Mouse (Mus musculus) kidney, adult 11 months (tissue): ENCODE results near the gene Atf2.
A peak's percentile ranks its signal among the peaks of the same experiment; 100 is the strongest.
"Not testable (repeated sequence)": the region's sequence is repeated elsewhere in the genome, so short reads cannot be mapped to it uniquely, and the experiment has no call there.

Experiments
- DNase-seq: peaks from one replicate; pipeline ENCODE4 v3.0.0; 2022

Atf2 gene

DNA sequence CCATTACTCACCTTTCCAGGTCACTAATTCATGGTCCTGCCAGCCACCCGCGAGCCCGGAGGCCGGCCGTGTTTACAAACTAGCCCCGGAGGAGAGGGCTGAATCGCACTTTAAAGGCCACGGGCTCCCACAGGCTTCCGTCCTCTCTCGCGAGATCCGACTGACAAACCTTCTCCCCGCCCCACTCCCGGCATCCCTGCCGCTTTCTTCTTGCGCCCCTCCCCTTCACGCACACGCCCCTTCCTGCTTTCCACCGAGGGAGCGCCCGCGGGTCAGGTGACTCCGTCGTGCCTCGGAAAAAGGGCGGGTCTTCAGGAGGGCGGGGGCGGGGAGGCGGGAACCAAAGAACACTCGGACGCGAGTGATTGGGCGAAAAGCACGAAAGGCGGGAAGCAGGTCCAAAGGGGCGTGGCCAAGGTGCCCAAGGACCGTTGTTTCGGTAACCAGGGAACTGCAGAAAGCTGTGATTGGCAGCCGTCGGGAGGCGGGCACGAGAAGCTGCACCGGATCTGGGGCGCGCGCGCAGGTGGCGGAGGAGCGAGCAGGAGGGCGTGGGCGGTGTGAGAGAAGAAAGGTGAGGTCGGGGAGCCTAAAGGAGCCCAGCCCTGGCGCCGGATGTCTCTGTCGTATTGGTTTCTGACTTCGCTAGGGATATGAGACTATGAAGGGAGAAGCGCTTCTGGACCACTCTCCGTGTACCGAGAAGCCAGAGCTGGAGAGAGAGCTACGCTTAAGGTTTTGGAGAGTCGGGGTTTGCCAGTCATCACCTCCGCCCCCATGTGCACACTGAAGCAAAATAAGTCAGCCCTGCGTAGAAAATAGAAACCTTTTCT, at the start of gene Atf2:
Atf2 (minus strand) TSS at position 176 of the 833 bp plus-strand sequence.
- peak; percentile 99 for DNase-seq

DNA sequence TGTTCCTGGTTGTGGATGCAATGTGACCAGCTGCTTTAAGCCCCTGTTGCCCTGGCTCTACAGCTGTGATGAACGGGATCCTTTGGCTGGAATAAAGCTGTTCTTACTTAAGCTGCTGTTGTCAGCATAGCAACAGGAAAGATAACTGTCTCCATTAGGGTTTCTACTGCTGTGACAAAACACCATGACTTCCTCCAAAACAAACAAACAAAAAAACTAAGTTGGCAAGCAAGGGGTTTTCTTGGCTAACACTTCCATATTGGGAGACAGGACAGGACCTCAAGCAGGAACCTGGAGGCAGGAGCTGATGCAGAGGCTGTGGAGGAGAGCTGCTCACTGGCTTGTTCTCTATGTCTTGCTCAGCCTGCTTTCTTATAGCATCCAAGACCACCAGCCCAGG, 48.8 kb upstream of the Atf2 start:
- DNase-seq, result no peak

DNA sequence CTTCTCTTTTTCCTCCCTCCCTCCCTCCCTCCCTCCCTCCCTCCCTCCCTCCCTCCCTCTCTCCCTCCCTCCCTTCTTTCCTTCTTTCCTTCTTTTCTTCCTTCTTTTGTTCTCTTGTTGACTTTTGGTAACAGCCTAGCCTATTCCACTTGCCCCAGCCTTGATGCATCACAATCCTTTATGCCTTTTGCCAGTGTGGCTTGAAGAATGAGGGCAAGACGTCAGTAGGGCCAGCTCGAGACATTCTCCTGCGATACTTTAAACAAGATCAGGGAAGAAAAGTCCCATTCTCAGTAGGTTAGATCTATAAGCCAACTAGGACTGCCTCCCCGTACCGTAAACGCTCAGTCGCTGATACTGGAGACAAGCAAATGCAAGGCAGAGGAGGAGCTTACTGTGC, 48.0 kb upstream of the Atf2 start:
- DNase-seq, result no peak

DNA sequence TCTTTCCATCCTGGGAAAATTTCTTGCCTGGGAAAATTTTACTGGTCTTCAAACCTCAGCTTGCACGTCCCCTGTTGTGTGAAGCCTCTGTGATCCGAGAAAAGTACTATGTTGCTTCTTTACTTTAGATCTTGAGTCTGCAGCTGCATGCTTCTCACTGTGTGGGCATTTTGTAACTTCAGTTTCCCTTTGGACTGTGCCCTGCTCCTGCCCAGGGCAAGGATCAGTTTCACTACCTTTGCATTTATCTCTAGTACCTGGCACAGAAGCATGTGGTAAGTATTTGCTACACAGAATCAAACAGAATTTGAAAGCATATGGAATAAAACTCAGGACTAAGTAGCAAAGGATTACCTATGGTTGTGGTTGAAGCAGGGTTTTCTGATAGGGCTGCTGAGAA, 46.5 kb upstream of the Atf2 start:
- DNase-seq, result peak; percentile 68

DNA sequence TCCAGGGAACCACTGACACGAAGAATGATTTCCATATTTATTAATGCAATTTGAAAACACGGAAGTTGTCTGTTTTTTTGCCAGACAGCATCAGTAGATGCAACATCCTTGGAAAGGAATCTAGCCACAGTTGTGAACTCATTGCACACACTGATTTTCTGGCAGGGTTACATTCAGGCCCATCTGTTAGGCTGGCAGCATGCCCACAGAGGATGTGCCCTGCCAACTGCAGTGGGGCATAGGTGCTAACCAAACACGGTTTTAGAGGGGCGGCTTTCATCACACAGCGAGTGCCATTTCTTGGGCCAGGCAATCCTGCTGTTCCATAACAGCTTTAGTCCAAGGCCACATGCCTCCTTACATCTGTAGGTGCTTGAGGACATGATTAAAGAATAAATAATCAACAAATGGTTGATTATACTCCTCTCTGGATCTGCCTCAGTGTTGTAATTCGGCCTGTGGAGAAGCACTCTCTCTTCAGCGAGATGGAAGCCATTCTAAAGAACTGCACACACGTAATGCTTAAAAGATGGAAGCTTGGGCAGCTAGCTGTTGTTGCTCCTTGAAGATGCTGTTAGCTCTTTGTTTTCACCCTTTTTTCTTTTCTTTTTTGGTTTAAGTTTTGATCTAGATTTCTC, 40.4 kb upstream of the Atf2 start:
- DNase-seq, result no peak

DNA sequence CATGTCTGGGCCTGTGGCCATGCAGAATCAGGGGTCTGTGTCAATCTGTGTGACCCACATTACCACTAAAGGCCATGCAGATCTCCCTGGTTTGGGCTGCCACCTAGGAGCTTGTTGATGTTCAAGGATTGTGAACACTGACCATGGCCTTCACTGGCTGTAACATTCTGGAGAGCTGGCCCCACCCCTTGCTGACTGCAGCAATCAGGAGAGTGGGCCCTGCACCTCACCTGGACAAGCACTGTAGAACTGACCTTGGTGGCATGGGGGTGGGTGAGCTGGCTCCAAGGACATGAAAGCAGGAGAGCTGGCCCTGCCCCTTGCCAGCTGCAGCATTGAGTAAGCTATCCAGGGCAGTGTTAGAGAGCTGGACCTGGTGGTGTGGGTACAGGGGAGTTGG, 35.3 kb upstream of the Atf2 start:
- DNase-seq, result no peak

DNA sequence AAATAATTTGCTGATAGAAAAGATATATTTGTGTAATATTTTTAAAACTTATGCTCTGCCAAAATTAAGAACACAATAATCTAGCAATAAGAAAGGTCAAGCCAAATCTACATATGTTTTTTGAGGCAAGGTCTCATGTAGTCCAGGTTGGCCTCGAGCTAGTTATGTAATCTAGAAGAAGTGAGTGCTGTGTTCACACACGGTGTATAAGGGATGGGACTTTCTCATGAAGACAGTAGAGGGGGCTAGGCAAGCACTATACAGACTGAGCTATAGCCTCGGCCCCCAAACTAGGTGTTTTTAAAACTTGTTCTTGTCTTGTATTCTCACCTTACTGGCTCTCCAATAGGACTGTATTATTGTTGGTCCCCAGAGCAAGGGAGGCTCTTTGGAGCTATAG, 33.1 kb upstream of the Atf2 start:
- no peak for DNase-seq

DNA sequence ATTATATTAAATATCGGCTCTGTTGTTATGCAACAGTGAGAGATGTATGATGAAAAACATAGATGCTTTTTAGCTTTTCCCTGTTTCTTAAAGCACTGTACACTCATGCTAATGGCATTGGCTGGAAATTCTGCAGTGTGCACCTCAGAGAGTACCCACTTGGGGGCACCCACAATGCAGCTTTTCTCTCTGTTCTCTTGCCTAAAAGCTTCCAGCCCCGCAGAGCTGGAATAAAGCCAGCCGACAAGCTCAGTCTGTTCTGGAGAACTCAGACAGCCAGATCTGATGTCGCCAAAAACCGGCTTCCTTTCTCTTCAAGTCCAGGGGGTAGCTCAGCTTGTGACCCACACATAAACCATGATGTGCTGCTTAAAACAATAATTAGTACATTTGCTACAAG, 32.6 kb upstream of the Atf2 start:
- peak; percentile 59 for DNase-seq

DNA sequence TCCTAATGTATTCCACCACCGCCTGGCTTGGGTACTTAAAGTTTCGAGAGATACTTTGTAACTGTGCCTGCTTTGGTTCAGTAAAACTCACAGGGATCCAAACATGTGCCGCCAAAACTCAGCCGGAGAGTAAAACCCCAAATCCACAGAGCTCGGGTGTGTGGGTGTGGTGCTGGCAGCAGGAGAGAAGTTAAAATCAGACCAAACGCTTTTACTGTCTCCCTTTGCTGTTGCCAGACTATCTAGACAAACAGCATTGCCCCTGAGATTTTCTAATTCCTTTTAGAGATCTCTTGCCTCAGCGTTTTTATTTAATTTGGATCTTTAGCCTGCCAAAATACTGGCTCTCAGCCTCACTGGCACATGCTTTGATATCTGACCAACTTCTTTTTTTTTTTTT, 27.2 kb upstream of the Atf2 start:
- no peak for DNase-seq

DNA sequence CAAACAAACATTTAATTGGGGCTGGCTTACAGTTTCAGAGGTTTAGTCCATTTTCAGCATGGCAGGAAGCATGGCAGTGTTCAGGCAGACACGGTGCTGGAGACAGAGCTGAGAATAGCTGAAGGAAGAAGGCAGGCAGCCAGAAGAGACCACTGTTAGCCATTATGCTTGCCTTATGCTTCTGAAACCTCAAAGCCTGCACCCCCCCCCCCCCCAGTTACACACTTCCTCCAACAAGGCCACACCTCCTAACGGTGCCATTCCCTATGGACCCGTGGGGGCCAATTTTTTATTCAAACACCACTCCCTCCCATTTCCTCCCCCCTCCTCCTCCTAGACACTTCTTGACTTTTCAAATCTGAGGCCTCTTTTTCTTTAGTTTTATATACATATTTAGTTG, 19.8 kb upstream of the Atf2 start:
- DNase-seq, result no peak

DNA sequence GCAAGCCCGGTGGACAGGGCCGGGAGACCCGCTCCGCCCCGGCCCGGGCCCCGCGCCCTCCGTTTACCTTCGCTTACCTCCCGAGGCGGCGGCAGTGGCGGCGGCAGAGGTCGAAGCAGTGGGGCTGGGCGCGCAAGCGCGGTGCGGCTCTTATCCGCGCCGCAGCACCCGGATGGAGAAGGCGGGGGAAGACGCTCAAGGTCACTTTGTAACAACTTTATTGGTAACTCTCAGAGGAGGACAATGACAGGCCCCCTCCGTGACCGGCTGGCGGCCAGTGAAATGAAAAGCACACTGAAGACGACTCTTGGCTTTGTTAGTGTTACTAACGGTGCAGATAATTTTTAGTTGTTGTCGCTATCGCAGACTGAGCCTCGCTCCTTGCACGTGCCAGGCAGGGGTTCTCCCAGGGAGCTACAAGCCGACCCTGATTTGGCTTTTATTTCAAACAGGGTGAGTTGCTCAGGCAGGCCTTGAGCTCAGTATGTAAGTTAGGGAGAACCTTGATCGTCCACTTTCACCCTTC, 18.8 kb upstream of the Atf2 start, which contains the start of gene Atp5g3:
Atp5g3 (minus strand) TSS at position 152 of the 526 bp plus-strand sequence.
- peak; percentile 93 for DNase-seq

DNA sequence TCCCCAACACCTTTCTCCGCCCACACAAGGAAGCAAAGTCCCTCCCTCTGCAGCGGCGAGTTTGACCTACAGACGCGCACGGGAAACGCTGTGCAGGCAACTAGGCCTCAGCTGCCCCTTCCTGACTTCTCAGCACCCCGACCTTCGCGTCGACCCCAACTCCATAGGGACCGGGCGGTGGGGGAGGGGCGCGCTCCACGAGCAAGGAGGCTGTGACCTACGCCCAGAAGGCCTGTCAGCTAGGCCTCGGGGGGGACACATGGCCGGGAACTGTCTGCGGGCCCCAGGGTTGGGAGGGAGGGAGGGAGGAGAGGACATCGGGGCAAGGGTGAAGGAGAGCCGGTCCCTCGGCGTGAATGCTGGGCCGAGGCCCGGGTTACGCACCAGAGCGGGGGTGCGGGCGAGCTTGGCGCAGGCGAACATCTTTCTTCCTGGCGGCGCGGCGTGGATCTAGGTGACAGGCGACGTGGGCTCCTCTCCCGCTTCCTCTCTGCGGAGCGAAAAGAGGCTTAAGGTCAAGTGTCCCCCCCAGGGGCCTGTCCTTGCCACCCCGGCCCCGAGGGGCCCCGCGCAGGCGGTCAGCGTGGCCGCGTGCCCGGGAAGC, 18.2 kb upstream of the Atf2 start:
- peak; percentile 63 for DNase-seq

DNA sequence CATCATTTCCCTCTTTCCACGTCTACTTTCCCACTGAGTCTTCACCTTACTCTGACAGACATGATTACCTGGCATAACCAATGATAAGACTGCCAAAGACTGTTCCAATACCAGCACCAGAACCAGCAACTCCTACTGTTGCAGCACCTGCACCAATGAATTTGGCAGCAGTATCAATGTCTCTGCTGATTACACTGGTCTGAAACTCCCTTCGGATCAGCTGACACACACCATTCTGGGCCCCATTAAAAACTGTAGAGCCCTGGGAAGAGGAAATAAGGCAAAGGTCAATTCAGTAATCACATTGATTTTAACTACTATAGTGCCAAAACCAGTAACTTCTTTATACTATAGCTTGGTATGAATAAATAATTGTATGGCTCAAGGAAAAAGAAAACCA, 16.7 kb upstream of the Atf2 start:
- DNase-seq, result no peak

DNA sequence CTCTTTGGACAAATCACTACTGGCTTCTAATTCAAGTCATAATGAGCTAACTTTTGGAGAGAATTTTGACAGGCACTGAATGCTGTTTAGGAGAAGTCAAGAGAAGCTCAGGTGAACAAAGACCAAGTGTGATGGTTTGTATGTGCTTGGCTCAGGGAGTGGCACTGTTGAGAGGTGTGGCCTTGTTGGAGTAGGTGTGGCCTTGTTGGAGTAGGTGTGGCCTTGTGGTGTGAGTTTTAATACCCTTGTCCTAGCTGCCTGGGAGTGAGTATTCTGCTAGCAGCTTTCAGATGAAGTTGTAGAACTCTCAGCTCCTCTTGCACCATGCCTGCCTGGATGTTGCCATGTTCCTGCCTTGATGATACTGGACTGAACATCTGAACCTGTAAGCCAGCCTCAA, 12.2 kb upstream of the Atf2 start:
- not testable (repeated sequence) for DNase-seq

DNA sequence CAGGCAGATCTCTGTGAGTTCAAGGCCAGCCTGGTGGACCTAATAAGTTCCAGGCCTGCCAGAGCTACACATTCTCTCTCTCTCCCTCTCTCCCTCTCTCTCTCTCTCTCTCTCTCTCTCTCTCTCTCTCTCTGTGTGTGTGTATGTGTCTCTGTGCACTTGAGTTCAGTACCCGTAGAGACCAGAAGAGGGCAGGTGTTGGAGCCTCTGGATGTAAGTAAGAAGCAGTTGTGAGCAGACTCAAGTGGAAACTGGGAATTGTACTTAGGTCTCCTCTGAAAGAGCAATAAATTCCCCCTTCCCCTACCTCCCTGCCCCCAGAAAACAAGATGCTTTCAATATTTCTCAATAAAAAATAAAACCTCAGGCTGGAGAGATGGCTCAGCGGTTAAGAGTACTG, 11.1 kb upstream of the Atf2 start:
- no peak for DNase-seq

DNA sequence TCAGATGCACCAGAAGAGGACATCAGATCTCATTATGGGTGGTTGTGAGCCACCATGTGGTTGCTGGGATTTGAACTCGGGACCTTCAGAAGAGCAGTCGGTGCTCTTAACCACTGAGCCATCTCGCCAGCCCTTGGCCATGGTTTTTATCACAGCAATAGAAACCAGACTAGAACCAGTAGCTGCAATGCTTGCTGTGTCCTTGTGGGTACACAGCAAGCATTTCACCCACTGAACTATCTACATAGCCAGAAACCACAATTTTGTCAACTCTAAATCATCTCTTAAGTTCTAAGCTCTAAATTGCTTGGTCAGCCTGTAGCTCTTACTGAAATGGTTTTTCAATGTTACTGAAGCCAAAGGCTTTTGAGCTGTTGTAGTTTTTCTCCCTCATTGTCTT, 9.9 kb upstream of the Atf2 start:
- not testable (repeated sequence) for DNase-seq

DNA sequence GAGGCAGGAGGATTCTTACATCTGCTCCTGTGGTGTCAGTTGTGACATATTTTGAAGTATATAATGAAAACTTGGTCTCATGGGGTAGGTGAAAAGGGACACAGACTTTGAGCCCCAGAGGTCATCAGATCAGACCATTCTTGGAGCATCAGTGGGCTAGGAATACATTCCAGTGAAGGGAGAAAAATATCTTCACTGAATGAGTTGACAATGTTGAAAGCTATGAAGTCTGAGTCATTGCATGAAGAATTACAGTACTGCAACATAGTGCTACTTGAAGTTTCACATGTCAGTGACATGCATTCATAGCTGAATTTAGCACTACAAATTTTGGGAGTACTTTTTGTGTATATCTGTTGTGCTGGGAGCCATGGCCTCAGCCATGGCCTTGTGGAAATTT, 8.7 kb upstream of the Atf2 start:
- no peak for DNase-seq

DNA sequence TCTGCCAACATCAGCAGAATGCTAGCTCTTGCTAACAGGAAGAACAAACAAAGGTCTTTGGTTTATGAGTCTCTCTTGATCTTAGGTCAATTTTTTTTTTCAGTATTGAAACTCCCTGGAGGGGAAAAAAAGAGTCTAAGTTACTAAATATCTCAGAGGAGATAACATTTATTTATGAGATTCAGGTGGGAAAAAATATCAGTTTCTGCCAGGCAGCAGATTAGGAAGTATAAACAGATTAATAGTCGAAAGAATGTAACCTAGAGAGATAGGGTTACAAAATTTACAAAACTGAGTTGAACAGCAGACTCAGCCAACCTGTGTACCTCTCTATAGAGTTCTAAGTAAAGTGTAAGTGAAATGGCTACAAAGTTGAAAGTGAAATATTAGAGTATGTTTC, 7.9 kb upstream of the Atf2 start:
- DNase-seq, result no peak

DNA sequence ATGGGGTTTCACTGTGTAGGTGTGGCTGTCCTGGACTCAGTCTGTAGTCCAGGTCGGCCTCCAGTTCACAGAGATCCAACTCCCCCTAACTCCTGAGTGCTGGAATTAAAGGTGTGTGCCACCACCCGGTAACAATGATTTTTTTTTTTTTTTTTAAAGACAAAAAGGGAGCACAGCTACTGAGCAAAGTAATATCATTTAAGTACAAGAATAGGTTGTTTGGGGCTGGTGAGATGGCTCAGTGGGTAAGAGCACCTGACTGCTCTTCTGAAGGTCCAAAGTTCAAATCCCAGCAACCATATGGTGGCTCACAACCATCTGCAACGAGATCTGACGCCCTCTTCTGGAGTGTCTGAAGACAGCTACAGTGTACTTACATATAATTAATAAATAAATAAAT, 4.5 kb upstream of the Atf2 start:
- DNase-seq, result not testable (repeated sequence)

DNA sequence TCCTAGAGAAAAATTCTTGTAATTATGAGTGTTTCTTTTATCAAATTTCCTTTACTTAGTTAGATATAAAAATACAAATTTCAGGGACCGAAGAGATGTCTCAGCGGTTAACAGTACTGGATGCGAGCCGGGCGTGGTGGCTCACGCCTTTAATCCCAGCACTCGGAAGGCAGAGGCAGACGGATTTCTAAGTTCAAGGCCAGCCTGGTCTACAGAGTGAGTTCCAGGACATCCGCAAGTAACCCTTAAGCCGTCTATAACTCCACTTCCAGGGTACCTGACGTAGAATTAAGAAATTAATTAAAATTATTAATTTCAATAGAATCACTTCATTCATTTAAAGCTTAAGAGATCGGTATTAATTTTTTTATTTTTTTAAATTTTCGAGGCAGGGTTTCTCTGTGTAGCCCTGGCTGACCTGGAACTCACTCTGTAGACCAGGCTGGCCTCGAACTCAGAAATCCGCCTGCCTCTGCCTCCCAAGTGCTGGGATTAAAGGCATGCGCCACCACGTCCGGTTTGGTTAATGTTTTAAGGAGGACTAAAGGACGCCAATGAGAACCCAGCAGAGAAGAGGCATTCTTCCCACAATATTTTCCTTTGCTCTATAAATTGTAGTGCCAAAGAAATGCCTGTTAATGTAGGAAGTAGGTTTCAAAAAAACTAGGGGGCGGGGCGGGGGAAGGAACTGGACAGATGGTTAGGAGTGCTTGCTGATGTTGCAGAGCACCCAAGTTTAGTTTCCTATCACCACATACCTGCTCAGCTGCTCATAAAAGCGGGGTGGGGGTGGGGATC, 1.2 kb upstream of the Atf2 start:
- no peak for DNase-seq

DNA sequence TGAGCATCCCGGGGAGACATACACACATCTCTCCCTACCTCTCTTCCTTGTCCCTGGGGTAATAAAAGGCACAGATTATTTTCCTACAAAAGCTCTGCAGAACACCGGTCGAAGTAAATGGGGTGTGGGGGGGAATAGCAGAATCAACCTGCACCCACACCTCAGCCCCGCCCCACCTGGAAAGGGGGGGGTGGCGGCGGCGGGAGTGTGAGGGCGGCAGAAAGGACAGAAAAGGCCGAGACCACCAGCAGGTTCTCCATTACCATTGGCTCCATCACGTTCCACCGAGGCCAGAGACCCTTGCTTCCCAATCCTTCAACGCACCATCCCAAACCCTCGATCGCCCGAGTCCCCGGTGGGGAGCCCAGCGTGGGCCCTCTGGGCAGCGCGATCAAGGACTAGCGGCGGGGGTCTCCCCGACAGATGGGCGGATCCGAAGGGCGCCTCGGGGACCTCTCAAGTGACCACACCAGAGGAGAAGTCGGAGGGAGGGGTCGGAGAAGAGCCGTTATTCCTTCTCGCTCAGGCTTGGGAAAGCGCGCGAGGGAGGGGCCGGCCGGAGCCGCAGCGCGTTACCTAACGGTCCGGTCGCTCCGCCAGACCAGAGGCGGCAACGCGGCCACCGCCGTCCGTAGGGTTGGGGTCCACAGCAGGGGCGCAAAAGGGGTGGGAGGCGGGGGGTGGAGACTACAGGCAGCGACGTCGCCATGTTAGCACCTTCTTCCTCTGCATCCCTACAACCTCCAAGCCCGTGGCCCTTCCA, 557 bp downstream of the Atf2 start:
- DNase-seq, result peak; percentile 43

DNA sequence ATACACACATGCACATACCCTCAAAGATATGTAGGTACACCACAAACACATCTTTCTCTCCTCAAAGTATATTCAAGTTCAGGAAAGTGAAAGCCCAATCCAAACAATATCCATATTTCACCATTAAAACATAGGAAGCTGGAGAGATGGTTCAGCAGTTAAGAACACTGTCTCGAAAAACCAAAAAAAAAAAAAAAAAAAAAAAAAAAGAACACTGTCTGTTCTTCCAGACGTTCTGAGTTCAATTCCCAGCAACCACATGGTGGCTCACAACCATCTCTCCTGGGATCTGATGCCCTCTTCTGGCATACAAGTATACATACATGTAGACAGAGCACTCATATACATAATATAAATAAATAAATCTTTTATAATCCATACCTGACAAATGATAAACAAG, 6.4 kb downstream of the Atf2 start:
- no peak for DNase-seq
